Mouse (Mus musculus) neural tube, embryonic 12.5 days (tissue): Measurements from ENCODE around the gene Dnttip1. TPM values are rescaled to one million over a fixed set of nuclear protein-coding genes. Genes with fewer than 3 reads are reported as not detected.

Source experiments
- ATAC-seq: fragments of 200-750 bp; cut with Nextera tagmentation; 2 replicates; pipeline ENCODE4 v1.8.0; 2017; ENCODE audit warnings: low read depth, mild to moderate bottlenecking, moderate TSS enrichment, moderate library complexity; ENCODE audit not compliant: low FRiP score
- H3K27ac ChIP-seq: fragments of 300-500 bp; sonication (generic); 2 replicates; pipeline ENCODE4 v1.5.1; 2016
- H3K27me3 ChIP-seq: fragments of 300-500 bp; sonication (generic); replicated peaks from 2 replicates; pipeline ENCODE4 v1.6.1; 2016; ENCODE audit warnings: mild to moderate bottlenecking
- H3K36me3 ChIP-seq: fragments of 300-500 bp; sonication (generic); 2 replicates; pipeline ENCODE4 v1.6.1; 2016; ENCODE audit warnings: mild to moderate bottlenecking
- H3K4me1 ChIP-seq: fragments of 300-500 bp; sonication (generic); 2 replicates; pipeline ENCODE4 v1.6.1; 2016
- H3K4me2 ChIP-seq: fragments of 300-500 bp; sonication (generic); replicated peaks from 2 replicates; pipeline ENCODE4 v1.6.1; 2016; ENCODE audit warnings: mild to moderate bottlenecking
- H3K4me3 ChIP-seq: fragments of 300-500 bp; sonication (generic); 2 replicates; pipeline ENCODE4 v1.5.1; 2016
- H3K9ac ChIP-seq: fragments of 300-500 bp; sonication (generic); 2 replicates; pipeline ENCODE4 v1.6.1; 2016; ENCODE audit warnings: mild to moderate bottlenecking
- H3K9me3 ChIP-seq: fragments of 300-500 bp; sonication (generic); 2 replicates; pipeline ENCODE4 v1.6.1; 2016; ENCODE audit warnings: mild to moderate bottlenecking
- WGBS: fragments of 180-500 bp; shearing (Covaris S2); methylation state at CpG from one replicate; pipeline ENCODE4 v1.1.7; 2016; 5-methylcytosine and 5-hydroxymethylcytosine counted together
- polyA plus RNA-seq: library from polyadenylated mRNA; unstranded; fragments of >200 nt; fragmentation: Nextera tagmentation; extraction: Ambion mirVana; gene quantifications from 2 replicates; pipeline ENCODE4 v1.2.1, GENCODE M21; 2016

Dnttip1 gene
- polyA plus RNA-seq, 1 experiment from 2014 or later = 92.2 TPM

DNA sequence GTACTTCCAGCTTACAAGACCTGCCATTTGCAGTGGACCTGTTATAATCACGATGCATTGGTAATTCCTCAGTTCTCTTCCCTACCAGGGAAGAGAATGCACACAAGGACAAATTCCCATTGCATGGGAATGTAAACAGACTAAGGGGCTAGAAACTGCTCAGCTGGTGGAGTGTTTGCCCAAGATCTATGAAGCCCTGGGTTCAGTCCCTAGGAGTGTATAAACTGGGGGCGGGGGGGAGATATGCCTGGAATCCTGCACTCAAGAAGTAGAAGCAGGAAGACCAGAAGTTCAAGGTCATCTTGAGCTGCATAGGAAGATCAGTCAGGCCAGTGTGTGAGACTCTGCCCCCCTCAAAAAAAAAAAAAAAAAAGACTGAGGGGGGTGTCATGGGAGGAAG lies 12.5 kb upstream of the Dnttip1 start:
- WGBS = 91% methylated on average over 2 of the region's 2 CpGs
- H3K36me3 ChIP-seq = no peaks in the 10 kb centered on the region
- H3K9me3 ChIP-seq = no peaks in the 10 kb centered on the region
- no peak overlapping the region for H3K4me2 ChIP-seq
- H3K4me1 ChIP-seq = no peaks in the 10 kb centered on the region
- no peaks in the 10 kb centered on the region for H3K27me3 ChIP-seq
- no peak overlapping the region for H3K9ac ChIP-seq
- H3K27ac ChIP-seq = no peak overlapping the region
- ATAC-seq = no peak
- H3K4me3 ChIP-seq = no peak overlapping the region

DNA sequence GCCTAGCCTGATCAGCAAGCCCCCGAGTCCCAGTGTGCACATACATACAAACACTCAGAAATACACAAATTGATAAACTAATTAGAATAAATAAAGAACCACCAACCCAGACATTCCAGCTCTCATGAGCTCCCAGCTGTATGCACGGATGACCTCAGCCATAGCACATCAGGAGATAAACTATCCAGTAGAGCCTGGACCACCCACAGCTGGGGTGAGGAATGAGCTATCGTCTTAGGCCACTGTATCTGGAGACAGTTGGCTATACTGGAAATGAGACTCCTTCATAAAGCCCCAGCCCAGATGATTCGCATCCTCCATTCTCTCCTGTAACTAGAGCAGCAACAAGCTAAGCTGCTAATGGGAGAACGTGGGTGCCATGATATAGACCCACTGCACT lies 10.9 kb upstream of the Dnttip1 start:
- Histone ChIP-seq H3K4me1 (no peaks in the 10 kb centered on the region), H3K9ac (no peak overlapping the region), H3K4me2 (no peak overlapping the region), H3K9me3 (no peaks in the 10 kb centered on the region), H3K4me3 (no peak overlapping the region), H3K27ac (no peak overlapping the region), H3K36me3 (no peaks in the 10 kb centered on the region), H3K27me3 (no peaks in the 10 kb centered on the region)
- 89% methylated on average over 5 of the region's 5 CpGs for WGBS
- no peak for ATAC-seq

DNA sequence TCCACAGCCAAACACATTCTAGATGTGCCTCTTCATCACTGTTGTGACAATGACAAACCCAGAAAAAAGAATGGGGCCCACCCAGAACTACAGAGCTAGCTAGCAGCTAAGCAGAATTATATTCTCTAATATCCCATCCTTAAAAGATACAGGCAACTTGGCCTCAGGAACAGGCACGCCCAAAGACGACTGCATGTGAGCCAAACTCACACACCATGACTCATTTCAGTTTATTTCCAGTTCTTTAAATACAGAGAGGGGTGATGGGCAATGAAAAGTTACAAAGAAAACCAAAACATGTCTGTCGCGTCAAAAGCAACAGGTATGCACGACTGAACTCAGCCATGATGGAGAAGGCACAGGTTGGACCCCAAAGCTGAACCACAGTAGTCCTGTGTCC lies 10.3 kb upstream of the Dnttip1 start:
- H3K36me3 ChIP-seq = no peaks in the 10 kb centered on the region
- H3K9me3 ChIP-seq = no peaks in the 10 kb centered on the region
- ATAC-seq = no peak
- no peak overlapping the region for H3K4me3 ChIP-seq
- no peak overlapping the region for H3K4me2 ChIP-seq
- H3K4me1 ChIP-seq = no peaks in the 10 kb centered on the region
- WGBS = 91% methylated on average over 5 of the region's 5 CpGs
- H3K27ac ChIP-seq = no peak overlapping the region
- no peak overlapping the region for H3K9ac ChIP-seq
- H3K27me3 ChIP-seq = no peaks in the 10 kb centered on the region

DNA sequence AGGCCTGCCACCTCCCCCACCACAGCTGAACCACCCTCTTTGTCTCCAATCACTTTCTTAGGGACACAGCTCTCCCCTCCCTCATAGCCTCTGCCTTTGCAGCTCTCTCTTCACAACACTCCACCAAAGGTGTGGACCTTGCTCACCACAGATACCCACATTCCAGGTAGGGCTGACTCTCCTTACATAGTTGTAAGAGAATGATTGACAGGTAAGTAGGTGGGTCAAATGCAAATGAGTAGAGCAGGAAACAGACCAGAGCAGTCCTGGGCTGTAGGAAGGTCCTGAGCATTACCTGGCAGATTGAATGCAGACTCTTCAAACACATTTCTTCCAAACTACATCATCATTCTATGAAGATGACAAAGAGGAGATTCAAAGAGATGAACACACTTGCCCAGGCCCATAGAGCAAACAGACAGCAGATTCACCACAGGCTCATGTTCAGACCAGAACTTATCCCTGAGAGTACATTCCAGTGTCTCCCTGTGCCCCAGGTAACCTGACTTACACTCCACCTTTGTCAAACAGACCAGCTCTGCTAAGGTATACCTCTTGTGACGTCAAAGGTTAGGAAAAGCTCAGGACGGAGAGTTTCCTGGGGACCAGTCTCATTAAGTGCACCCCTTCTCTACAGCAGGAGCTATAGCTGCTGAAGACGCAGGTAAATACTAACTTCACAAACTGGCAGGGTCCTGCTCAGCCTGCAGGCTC lies 8.2 kb upstream of the Dnttip1 start:
- 76% methylated on average over 3 of the region's 3 CpGs for WGBS
- H3K4me3 ChIP-seq = no peak overlapping the region
- no peak overlapping the region for H3K4me2 ChIP-seq
- H3K4me1 ChIP-seq = no peaks in the 10 kb centered on the region
- no peaks in the 10 kb centered on the region for H3K9me3 ChIP-seq
- no peak overlapping the region for H3K9ac ChIP-seq
- H3K27me3 ChIP-seq = no peaks in the 10 kb centered on the region
- no peak overlapping the region for H3K27ac ChIP-seq
- ATAC-seq = no peak
- no peaks in the 10 kb centered on the region for H3K36me3 ChIP-seq

DNA sequence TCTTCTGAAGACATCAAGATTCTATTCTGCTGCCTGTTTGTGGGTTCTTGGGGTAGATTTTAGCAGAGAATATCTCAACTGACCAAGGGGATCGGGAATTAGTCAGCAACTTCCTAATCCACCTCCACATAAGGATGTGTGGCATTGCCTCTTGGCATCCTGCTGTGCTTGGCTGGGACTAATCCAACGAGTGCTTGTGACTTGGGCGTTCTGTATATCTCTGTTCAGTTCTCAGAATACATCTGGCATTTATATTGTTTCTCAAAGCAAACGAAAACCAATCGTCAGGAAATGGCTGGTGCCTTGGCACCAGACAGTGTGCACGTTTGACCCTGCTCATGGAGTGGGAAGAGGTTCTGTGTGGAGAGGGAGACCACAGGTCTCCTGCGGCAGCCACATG lies 5.9 kb upstream of the Dnttip1 start:
- Histone ChIP-seq H3K36me3 (no peaks in the 10 kb centered on the region), H3K27ac (no peak overlapping the region), H3K4me1 (peaks cover under 1% of the 10 kb centered on the region; the same call in 1 of the 2 replicates), H3K9ac (no peak overlapping the region), H3K9me3 (no peaks in the 10 kb centered on the region), H3K4me3 (no peak overlapping the region), H3K27me3 (no peaks in the 10 kb centered on the region), H3K4me2 (no peak overlapping the region)
- 67% methylated on average over 7 of the region's 7 CpGs for WGBS
- no peak for ATAC-seq

DNA sequence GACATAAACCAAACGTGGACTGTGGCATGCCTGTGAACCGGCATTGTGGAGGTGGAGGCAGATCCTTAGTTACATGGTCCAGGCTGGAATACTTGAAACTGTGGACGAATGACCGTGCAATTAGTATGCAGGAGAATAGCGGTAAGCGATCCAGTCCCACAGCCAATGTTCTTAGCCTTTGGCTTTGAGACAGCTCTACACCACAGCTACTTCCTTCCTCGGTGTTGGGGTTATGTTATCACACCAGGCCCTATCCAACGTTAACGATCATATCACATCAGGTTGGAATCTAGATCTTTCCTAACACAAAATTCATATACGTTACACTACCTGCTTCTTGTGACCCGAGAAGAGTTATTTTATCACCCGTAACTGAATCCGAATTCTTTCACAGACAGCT lies 796 bp upstream of the Dnttip1 start:
- peaks cover 20% of the 10 kb centered on the region for H3K36me3 ChIP-seq
- H3K4me1 ChIP-seq = peaks cover 22% of the 10 kb centered on the region
- H3K4me2 ChIP-seq = peak overlapping the region; percentile 85
- no peak overlapping the region for H3K4me3 ChIP-seq
- H3K27me3 ChIP-seq = no peaks in the 10 kb centered on the region
- no peak for ATAC-seq
- no peaks in the 10 kb centered on the region for H3K9me3 ChIP-seq
- H3K27ac ChIP-seq = no peak overlapping the region
- peak overlapping the region; percentile 88 for H3K9ac ChIP-seq
- 74% methylated on average over 13 of the region's 13 CpGs for WGBS

DNA sequence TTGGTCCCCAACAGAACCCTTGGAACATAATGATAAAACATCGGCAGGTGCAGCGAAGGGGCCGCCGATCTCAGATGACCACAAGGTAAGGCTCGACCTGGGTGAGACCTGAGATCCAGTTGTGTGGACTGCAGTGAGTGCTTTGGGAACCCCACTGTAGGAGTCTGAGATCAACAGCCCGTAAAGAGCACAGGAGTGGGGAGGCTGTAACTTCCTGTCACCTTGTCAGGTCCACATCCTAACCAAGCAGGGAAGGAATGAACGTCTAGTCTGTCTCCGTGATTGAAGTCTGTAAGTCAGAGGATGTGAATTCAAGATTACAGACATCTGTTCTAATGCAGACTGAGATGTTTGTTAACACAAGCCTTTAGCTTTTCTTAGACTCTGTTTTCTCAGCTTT lies 910 bp downstream of the Dnttip1 start:
- no peaks in the 10 kb centered on the region for H3K9me3 ChIP-seq
- H3K4me3 ChIP-seq = peak overlapping the region; percentile 98
- peak overlapping the region; percentile 85 for H3K4me2 ChIP-seq
- H3K36me3 ChIP-seq = peaks cover 36% of the 10 kb centered on the region
- ATAC-seq = no peak
- H3K4me1 ChIP-seq = peaks cover 22% of the 10 kb centered on the region
- H3K27ac ChIP-seq = no peak overlapping the region
- peak overlapping the region; percentile 88 for H3K9ac ChIP-seq
- 58% methylated on average over 8 of the region's 8 CpGs for WGBS
- H3K27me3 ChIP-seq = no peaks in the 10 kb centered on the region

DNA sequence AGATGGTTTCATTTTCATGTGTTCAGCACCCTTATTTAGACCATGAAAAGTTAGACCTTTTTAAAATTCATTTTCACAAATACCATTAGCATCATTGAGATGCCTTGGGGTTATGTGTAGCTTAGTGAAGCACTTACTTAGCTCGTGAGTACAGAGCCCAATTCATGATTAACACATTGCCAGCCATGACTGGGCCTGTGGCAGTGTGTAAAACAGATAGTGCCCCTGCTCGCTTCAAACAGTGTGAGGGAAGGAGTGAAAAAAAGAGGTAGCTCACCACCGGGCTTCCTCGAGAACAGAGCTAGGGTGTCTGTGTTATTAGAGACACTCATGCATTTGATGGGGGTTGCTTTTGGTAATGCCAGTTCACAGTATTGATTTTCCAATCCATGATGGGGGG lies 2.4 kb downstream of the Dnttip1 start:
- Histone ChIP-seq H3K27me3 (no peaks in the 10 kb centered on the region), H3K4me3 (no peak overlapping the region), H3K9ac (no peak overlapping the region), H3K4me1 (peaks cover 22% of the 10 kb centered on the region), H3K27ac (no peak overlapping the region), H3K4me2 (no peak overlapping the region), H3K9me3 (no peaks in the 10 kb centered on the region), H3K36me3 (peaks cover 49% of the 10 kb centered on the region)
- ATAC-seq = no peak
- WGBS = 86% methylated on average over 4 of the region's 4 CpGs

DNA sequence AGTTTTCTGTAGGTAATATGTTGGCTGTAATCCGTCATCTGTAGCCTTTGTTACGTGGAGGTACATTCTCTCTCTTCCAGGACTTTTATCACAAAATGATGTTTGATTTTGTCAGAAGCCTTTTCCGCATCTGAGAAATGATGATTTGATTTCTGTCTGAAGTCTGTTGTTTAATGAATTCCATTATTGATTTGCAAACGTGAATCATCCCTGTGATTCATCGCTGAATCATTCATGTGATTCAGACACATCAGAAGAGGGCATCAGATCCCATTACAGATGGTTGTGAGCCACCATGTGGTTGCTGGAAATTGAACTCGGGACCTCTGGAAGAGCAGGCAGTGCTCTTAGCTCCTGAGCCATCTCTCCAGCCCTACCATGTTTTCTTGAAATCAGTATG lies 3.2 kb downstream of the Dnttip1 start:
- no peak for ATAC-seq
- Histone ChIP-seq H3K9me3 (no peaks in the 10 kb centered on the region), H3K9ac (no peak overlapping the region), H3K4me1 (peaks cover 22% of the 10 kb centered on the region), H3K4me3 (no peak overlapping the region), H3K27me3 (no peaks in the 10 kb centered on the region), H3K27ac (no peak overlapping the region), H3K4me2 (no peak overlapping the region), H3K36me3 (peaks cover 57% of the 10 kb centered on the region)
- 88% methylated on average over 6 of the region's 6 CpGs for WGBS

DNA sequence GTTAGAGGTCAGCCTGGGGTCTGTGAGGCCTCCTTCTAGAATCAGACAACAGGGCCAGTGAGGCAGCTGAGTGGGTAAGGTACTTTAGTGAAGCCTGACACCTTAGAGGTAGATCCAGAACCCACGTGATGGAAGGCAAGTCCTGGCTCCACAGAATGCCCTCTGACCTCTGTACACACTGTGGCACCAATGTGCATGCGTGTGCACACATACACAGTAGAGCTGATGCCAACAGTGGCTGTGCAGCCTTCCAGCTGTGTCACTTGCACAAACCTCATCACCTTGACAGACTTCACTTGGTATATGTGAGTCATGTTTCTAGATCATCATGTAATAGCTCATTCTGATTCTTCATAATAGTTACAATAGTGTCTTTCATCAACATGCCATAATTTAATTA lies 6.7 kb downstream of the Dnttip1 start:
- Histone ChIP-seq H3K36me3 (peaks cover 91% of the 10 kb centered on the region), H3K4me1 (peaks cover 6% of the 10 kb centered on the region; the same call in 1 of the 2 replicates), H3K9ac (no peak overlapping the region), H3K27ac (no peak overlapping the region), H3K4me3 (no peak overlapping the region), H3K4me2 (no peak overlapping the region), H3K27me3 (no peaks in the 10 kb centered on the region), H3K9me3 (no peaks in the 10 kb centered on the region)
- ATAC-seq = no peak
- 93% methylated on average over 2 of the region's 2 CpGs for WGBS

DNA sequence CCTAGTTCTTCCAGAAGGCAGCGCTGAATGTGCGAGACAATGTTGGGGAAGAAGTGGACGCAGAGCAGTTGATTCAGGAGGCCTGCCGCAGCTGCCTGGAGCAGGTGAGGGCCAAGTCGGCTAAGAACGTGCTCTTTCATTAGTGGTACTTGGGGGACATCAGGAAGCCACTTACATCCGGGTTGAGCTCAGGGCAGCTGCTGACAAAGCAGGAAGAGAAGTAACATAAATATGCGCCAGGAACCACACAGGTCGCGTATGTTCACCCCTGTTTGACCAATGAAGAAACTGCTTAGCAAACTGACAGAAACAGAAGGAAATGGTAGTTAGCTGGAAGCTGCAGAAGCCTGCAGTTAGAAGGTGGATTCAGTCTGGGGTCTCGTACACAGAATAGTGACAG lies 8.3 kb downstream of the Dnttip1 start:
- H3K9me3 ChIP-seq = no peaks in the 10 kb centered on the region
- H3K4me1 ChIP-seq = no peaks in the 10 kb centered on the region
- H3K4me2 ChIP-seq = no peak overlapping the region
- H3K27ac ChIP-seq = no peak overlapping the region
- H3K27me3 ChIP-seq = no peaks in the 10 kb centered on the region
- no peak overlapping the region for H3K9ac ChIP-seq
- H3K36me3 ChIP-seq = peaks cover 93% of the 10 kb centered on the region
- H3K4me3 ChIP-seq = no peak overlapping the region
- ATAC-seq = no peak
- WGBS = 86% methylated on average over 11 of the region's 11 CpGs

DNA sequence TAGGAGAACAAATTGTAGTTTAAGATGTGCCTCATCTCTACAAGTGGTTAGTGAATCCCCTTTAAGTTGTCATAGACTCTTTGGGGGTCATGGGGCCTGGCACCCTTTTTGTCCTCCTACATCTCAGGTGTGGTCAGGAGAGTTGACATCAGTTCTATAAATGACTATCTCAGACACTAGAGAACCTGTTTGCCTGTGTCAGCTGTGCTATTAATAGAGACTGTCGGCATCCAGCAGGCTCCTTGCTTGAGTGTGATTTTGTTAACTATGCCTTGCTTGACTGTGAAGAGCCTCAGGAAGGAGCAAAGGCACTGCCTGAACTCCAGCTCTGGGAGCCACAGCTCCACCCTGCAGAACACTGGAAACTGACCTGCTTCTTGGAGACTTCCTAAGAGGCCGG lies 9.0 kb downstream of the Dnttip1 start:
- H3K4me2 ChIP-seq = no peak overlapping the region
- no peaks in the 10 kb centered on the region for H3K4me1 ChIP-seq
- ATAC-seq = no peak
- H3K9ac ChIP-seq = no peak overlapping the region
- no peaks in the 10 kb centered on the region for H3K9me3 ChIP-seq
- H3K4me3 ChIP-seq = no peak overlapping the region
- H3K27me3 ChIP-seq = no peaks in the 10 kb centered on the region
- 91% methylated on average over 2 of the region's 2 CpGs for WGBS
- H3K36me3 ChIP-seq = peaks cover 97% of the 10 kb centered on the region
- H3K27ac ChIP-seq = no peak overlapping the region

DNA sequence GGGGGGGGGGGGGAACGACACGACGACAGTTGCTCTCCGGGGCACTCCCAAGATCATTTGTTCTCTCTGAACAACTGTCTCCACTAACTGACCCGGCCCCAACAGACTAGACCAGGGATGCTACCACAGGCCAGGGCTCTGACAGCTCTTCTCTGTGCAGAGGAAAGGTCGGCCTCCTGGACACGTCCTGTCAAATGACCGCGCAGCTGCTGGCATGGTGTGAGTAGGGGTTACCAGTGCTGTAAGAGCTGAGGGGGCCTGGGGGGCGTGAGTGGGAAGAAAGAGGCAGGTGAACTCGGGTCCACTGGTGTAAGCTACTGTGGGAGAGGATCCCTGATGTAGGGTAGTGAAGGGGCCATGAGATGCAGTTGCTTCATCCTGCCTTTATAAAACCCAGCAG lies 12.1 kb downstream of the Dnttip1 start:
- no peak overlapping the region for H3K9ac ChIP-seq
- no peak overlapping the region for H3K4me3 ChIP-seq
- 91% methylated on average over 11 of the region's 11 CpGs for WGBS
- H3K27ac ChIP-seq = no peak overlapping the region
- no peak overlapping the region for H3K4me2 ChIP-seq
- H3K9me3 ChIP-seq = no peaks in the 10 kb centered on the region
- no peaks in the 10 kb centered on the region for H3K27me3 ChIP-seq
- no peaks in the 10 kb centered on the region for H3K4me1 ChIP-seq
- peaks cover 97% of the 10 kb centered on the region for H3K36me3 ChIP-seq
- ATAC-seq = no peak
